Mouse (Mus musculus) frontal cortex, postnatal 25 days (tissue): ENCODE data around the gene Cse1l.

Experiments
- DNase-seq, 2 experiments: peaks; one replicate each; pipeline ENCODE4 v3.0.0; 2022; ENCODE audit warnings: low spot score in 2 of 2

Cse1l gene

GRCm38 (mm10) chr2:166974177-166974872, 68.5 kb downstream of the Cse1l start:
- DNase-seq, result no peak

GRCm38 (mm10) chr2:166976356-166976755, 70.5 kb downstream of the Cse1l start:
- DNase-seq, result no peak

- DNase-seq, result no peak
Observed at GRCm38 (mm10) chr2:166977490-166977889, 71.7 kb downstream of the Cse1l start.

- DNase-seq, result no peak
Observed at GRCm38 (mm10) chr2:166980161-166980560, 74.3 kb downstream of the Cse1l start.

- no peak for DNase-seq
Observed at GRCm38 (mm10) chr2:166983351-166983894, 77.6 kb downstream of the Cse1l start.

GRCm38 (mm10) chr2:166990861-166991260, 85.0 kb downstream of the Cse1l start:
- DNase-seq, result no peak

- no peak for DNase-seq
Observed at GRCm38 (mm10) chr2:166991945-166992344, 86.1 kb downstream of the Cse1l start.

GRCm38 (mm10) chr2:166995021-166995795, 89.4 kb downstream of the Cse1l start:
- peak; percentile 14 to 27 for DNase-seq
